Mouse (Mus musculus) cerebral cortex, adult 2 months (tissue): ENCODE data around the gene Kncn.

Source experiments
- WGBS: fragments of 180-500 bp; shearing (Covaris S2); methylation state at CpG from one replicate; pipeline ENCODE4 v1.1.7; 2018; 5-methylcytosine and 5-hydroxymethylcytosine counted together

Gene Kncn

GRCm38 (mm10) chr4:115884022-115884421 is at the start of gene Kncn:
TSS of gene Kncn (plus strand) at chr4:115884400.
- WGBS: 88% methylated on average over 6 of the region's 6 CpGs

GRCm38 (mm10) chr4:115835576-115835975 is 48.6 kb upstream of the Kncn start:
- 75% methylated on average over 2 of the region's 2 CpGs for WGBS

- WGBS: 52% methylated on average over 4 of the region's 4 CpGs
These were observed 46.0 kb upstream of the Kncn start for GRCm38 (mm10) chr4:115838196-115838595.

GRCm38 (mm10) chr4:115838696-115839641 is 45.2 kb upstream of the Kncn start, which contains the start of gene Mknk1:
TSS of gene Mknk1 (plus strand) at chr4:115839198.
- WGBS: 2% methylated on average over 51 of the region's 51 CpGs

GRCm38 (mm10) chr4:115839956-115840355 is 44.2 kb upstream of the Kncn start:
- 51% methylated on average over 4 of the region's 4 CpGs for WGBS

GRCm38 (mm10) chr4:115840842-115841241 is 43.4 kb upstream of the Kncn start:
- WGBS: 93% methylated on average over 4 of the region's 4 CpGs

- 65% methylated on average over 2 of the region's 2 CpGs for WGBS
These were observed 37.5 kb upstream of the Kncn start for GRCm38 (mm10) chr4:115846656-115847055.

- 15% methylated on average over 5 of the region's 5 CpGs for WGBS
These were observed 36.8 kb upstream of the Kncn start for GRCm38 (mm10) chr4:115847377-115847776.

GRCm38 (mm10) chr4:115848083-115848482 is 36.1 kb upstream of the Kncn start:
- WGBS: 83% methylated on average over 1 of the region's 1 CpGs

- 72% methylated on average over 8 of the region's 8 CpGs for WGBS
These were observed 35.1 kb upstream of the Kncn start for GRCm38 (mm10) chr4:115848990-115849677.

- WGBS: 94% methylated on average over 2 of the region's 2 CpGs
These were observed 34.1 kb upstream of the Kncn start for GRCm38 (mm10) chr4:115850111-115850510.

GRCm38 (mm10) chr4:115850631-115851030 is 33.6 kb upstream of the Kncn start:
- whole genome bisulfite sequencing: 70% methylated on average over 2 of the region's 2 CpGs

- WGBS: 81% methylated on average over 6 of the region's 6 CpGs
These were observed 32.6 kb upstream of the Kncn start for GRCm38 (mm10) chr4:115851569-115851968.

GRCm38 (mm10) chr4:115855100-115855499 is 29.1 kb upstream of the Kncn start:
- 77% methylated on average over 6 of the region's 6 CpGs for WGBS

GRCm38 (mm10) chr4:115855609-115856008 is 28.6 kb upstream of the Kncn start:
- WGBS: 23% methylated on average over 4 of the region's 4 CpGs

GRCm38 (mm10) chr4:115856282-115856681 is 27.9 kb upstream of the Kncn start:
- 89% methylated on average over 4 of the region's 4 CpGs for WGBS

- WGBS: 86% methylated on average over 9 of the region's 9 CpGs
These were observed 26.8 kb upstream of the Kncn start for GRCm38 (mm10) chr4:115857293-115857883.

- 87% methylated on average over 7 of the region's 7 CpGs for WGBS
These were observed 20.8 kb upstream of the Kncn start for GRCm38 (mm10) chr4:115863352-115863751.

- WGBS: 79% methylated on average over 10 of the region's 10 CpGs
These were observed 20.3 kb upstream of the Kncn start for GRCm38 (mm10) chr4:115863880-115864279.

- 60% methylated on average over 16 of the region's 16 CpGs for WGBS
These were observed 14.5 kb upstream of the Kncn start for GRCm38 (mm10) chr4:115869512-115870210.

GRCm38 (mm10) chr4:115873231-115873630 is 11.0 kb upstream of the Kncn start:
- WGBS: 91% methylated on average over 3 of the region's 3 CpGs
